ENCODE assay signal across 14 mouse cellular contexts in the genomic region with DNA sequence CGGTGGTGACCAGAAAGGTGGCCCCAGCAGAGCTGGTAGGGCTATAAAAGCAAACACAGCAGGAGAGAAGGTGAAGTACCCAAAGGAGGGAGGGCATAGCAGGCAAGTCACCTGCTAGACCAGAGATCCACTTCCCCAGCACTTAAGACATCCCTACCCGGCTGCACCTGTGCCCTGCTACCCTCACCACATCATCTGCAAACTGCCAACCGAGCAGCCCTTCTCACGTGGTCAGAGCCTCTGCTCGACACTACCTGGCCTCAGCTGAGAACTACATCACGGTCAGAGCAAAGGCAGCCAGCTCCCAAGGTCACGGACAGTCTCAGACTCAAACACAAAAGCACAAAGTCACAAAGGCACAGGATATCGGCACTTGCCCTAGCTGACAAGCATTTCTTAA.
DNase-seq lines count a peak whose midpoint lies in the region; ATAC-seq and TF ChIP-seq lines count a peak whose summit lies in the region.
"Had no signal": no experiment of that assay in that cellular context is flagged by ENCODE, and none has a peak within 500 bp of the region (broad histone marks: within the 10 kb centered on the region; RNA-seq: fewer than 3 reads in every experiment).

No protein-coding gene starts in this region.

- H3K9ac ChIP-seq in liver, embryonic 11.5 days (ENCODE audit: low read depth, low read length) = no peak overlapping the region
- H3K9ac ChIP-seq in liver, embryonic 12.5 days = no peak overlapping the region
- H3K9ac ChIP-seq in intestine, postnatal 0 days (ENCODE audit: low read depth, low read length) = no peak overlapping the region; the same call in 1 of the 2 replicates
- H3K9ac ChIP-seq: hindbrain, embryonic 14.5 days had no signal

- H3K36me3 ChIP-seq in liver, embryonic 11.5 days (ENCODE audit: control insufficient read depth, insufficient read depth, low read length) = no peaks in the 10 kb centered on the region
- H3K36me3 ChIP-seq in liver, embryonic 12.5 days = no peaks in the 10 kb centered on the region
- H3K36me3 ChIP-seq in intestine, postnatal 0 days (ENCODE audit: control insufficient read depth, insufficient read depth) = no peaks in the 10 kb centered on the region

- no peak overlapping the region for H3K4me3 ChIP-seq in gastrocnemius, adult 2 months
- no peak overlapping the region for H3K4me3 ChIP-seq in liver, embryonic 11.5 days (ENCODE audit: low read depth, low read length)
- no peak overlapping the region for H3K4me3 ChIP-seq in liver, embryonic 12.5 days
- no peak overlapping the region for H3K4me3 ChIP-seq in intestine, postnatal 0 days (ENCODE audit: low read depth, low read length)
- H3K4me3 ChIP-seq: left cerebral cortex, adult 2 months had no signal

- peaks cover 6% of the 10 kb centered on the region for H3K4me1 ChIP-seq in liver, embryonic 11.5 days (replicated peaks; ENCODE audit: control insufficient read depth, insufficient read depth, low read length)
- H3K4me1 ChIP-seq in liver, embryonic 12.5 days = peaks cover 22% of the 10 kb centered on the region
- peaks cover 7% of the 10 kb centered on the region for H3K4me1 ChIP-seq in intestine, postnatal 0 days (replicated peaks; ENCODE audit: control insufficient read depth, insufficient read depth, low read length)

- no peak for TF ChIP-seq CTCF in gastrocnemius, adult 2 months (IDR thresholded peaks at IDR 0.05)
- no peak for TF ChIP-seq CTCF in intestine, postnatal 0 days (IDR thresholded peaks at IDR 0.05; ENCODE audit: low read depth)

- DNase-seq in gastrocnemius, adult 2 months = no peak
- no peak for DNase-seq in gastrocnemius, adult 8-10 months (ENCODE audit: low spot score in 2 of 2)
- DNase-seq in liver, embryonic 11.5 days (ENCODE audit: low spot score) = no peak
- DNase-seq in embryo, embryonic 9.5 days (ENCODE audit: extremely low spot score) = no peak
- DNase-seq in adrenal gland, adult 18-20 months (ENCODE audit: low spot score in 2 of 2) = no peak
- DNase-seq: adrenal gland, postnatal 25 days; cerebellum, postnatal 14 days; gastrocnemius, postnatal 36 days; right cerebral cortex, adult 18-20 months had no signal

- no peaks in the 10 kb centered on the region for H3K27me3 ChIP-seq in liver, embryonic 11.5 days (replicated peaks; ENCODE audit: control insufficient read depth, insufficient read depth, low read length)
- H3K27me3 ChIP-seq in liver, embryonic 12.5 days (replicated peaks) = peaks cover 6% of the 10 kb centered on the region; the same call in 1 of the 2 replicates
- H3K27me3 ChIP-seq in intestine, postnatal 0 days (replicated peaks; ENCODE audit: control insufficient read depth, insufficient read depth, low read length) = no peaks in the 10 kb centered on the region

- WGBS in liver, embryonic 11.5 days = 37% methylated on average over 8 of the region's 8 CpGs
- 31% methylated on average over 8 of the region's 8 CpGs for WGBS in liver, embryonic 12.5 days (ENCODE audit: insufficient replicate concordance)
- WGBS in intestine, postnatal 0 days = 26% methylated on average over 8 of the region's 8 CpGs

- H3K9me3 ChIP-seq in liver, embryonic 11.5 days (ENCODE audit: control insufficient read depth, low read length) = no peaks in the 10 kb centered on the region
- no peaks in the 10 kb centered on the region for H3K9me3 ChIP-seq in liver, embryonic 12.5 days (replicated peaks)
- H3K9me3 ChIP-seq in intestine, postnatal 0 days (ENCODE audit: control insufficient read depth) = no peaks in the 10 kb centered on the region

- no peak for ATAC-seq in liver, embryonic 11.5 days (replicated peaks; ENCODE audit: low FRiP score)
- ATAC-seq in liver, embryonic 12.5 days = no peak
- 0 out of 2 replicates have a peak, but pooled peaks have one; percentile 6 for ATAC-seq in granulocyte monocyte progenitor cell, adult 5-6 weeks (replicated peaks; ENCODE audit: poor library complexity, severe bottlenecking)
- no peak for ATAC-seq in intestine, postnatal 0 days

- intact Hi-C loops in gastrocnemius, adult 2 months (cut with DNase I) = no loop called here

- H3K4me2 ChIP-seq in liver, embryonic 11.5 days = peak overlapping the region; percentile 32; the same call in 1 of the 2 replicates
- no peak overlapping the region for H3K4me2 ChIP-seq in liver, embryonic 12.5 days
- peak overlapping the region; percentile 44 for H3K4me2 ChIP-seq in intestine, postnatal 0 days (replicated peaks; ENCODE audit: low read depth)
- H3K4me2 ChIP-seq: hindbrain, embryonic 14.5 days had no signal

- 0 out of 2 replicates have a peak overlapping the region, but pooled peaks have one; percentile 0 for H3K27ac ChIP-seq in gastrocnemius, adult 2 months
- no peak overlapping the region for H3K27ac ChIP-seq in liver, embryonic 11.5 days (ENCODE audit: low read depth, low read length)
- H3K27ac ChIP-seq in liver, embryonic 12.5 days = no peak overlapping the region
- H3K27ac ChIP-seq in intestine, postnatal 0 days (ENCODE audit: low read depth, low read length) = 0 out of 2 replicates have a peak overlapping the region, but pooled peaks have one; percentile 46
- H3K27ac ChIP-seq: hindbrain, embryonic 14.5 days; left cerebral cortex, adult 2 months had no signal

Comparison
In these comparisons a context has a peak if more than half of its experiments do, and no peak if none do; other contexts are left out.
1. H3K27ac ChIP-seq: peak in gastrocnemius, adult 2 months (single experiment) and intestine, postnatal 0 days (single experiment); none in liver, embryonic 11.5 days (single experiment) and liver, embryonic 12.5 days (single experiment).